Mouse (Mus musculus) hindbrain, embryonic 15.5 days (tissue): ENCODE results near the gene Trmt1. TPM values are rescaled to one million over a fixed set of nuclear protein-coding genes. Genes with fewer than 3 reads are reported as not detected.
A peak's percentile ranks its signal among the peaks of the same experiment; 100 is the strongest.
"Not testable (repeated sequence)": the region's sequence is repeated elsewhere in the genome, so short reads cannot be mapped to it uniquely, and the experiment has no call there.

Experiments used
- ATAC-seq: fragments of 200-750 bp; cut with Nextera tagmentation; 2 replicates; pipeline ENCODE4 v1.8.0; 2017; ENCODE audit warnings: low read depth, moderate number of reproducible peaks, moderate TSS enrichment; ENCODE audit not compliant: low FRiP score
- H3K27ac ChIP-seq: fragments of 300-500 bp; sonication (generic); replicated peaks from 2 replicates; pipeline ENCODE4 v1.5.1; 2015; ENCODE audit warnings: mild to moderate bottlenecking, inconsistent platforms
- H3K27me3 ChIP-seq: fragments of 300-500 bp; sonication (generic); 2 replicates; pipeline ENCODE4 v1.6.1; 2015; ENCODE audit warnings: control low read depth, inconsistent platforms
- H3K36me3 ChIP-seq: fragments of 300-500 bp; sonication (generic); 2 replicates; pipeline ENCODE4 v1.6.1; 2015; ENCODE audit warnings: control low read depth, inconsistent platforms
- H3K4me1 ChIP-seq: fragments of 300-500 bp; sonication (generic); replicated peaks from 2 replicates; pipeline ENCODE4 v1.6.1; 2015; ENCODE audit warnings: control low read depth, inconsistent platforms
- H3K4me2 ChIP-seq: fragments of 300-500 bp; sonication (generic); 2 replicates; pipeline ENCODE4 v1.6.1; 2015; ENCODE audit warnings: moderate library complexity, mild to moderate bottlenecking, inconsistent platforms
- H3K4me3 ChIP-seq: fragments of 300-500 bp; sonication (generic); 2 replicates; pipeline ENCODE4 v1.5.1; 2015; ENCODE audit warnings: mild to moderate bottlenecking, inconsistent platforms
- H3K9ac ChIP-seq: fragments of 300-500 bp; sonication (generic); 2 replicates; pipeline ENCODE4 v1.6.1; 2015; ENCODE audit warnings: inconsistent platforms
- H3K9me3 ChIP-seq: fragments of 300-500 bp; sonication (generic); 2 replicates; pipeline ENCODE4 v1.6.1; 2016; ENCODE audit warnings: control low read depth, inconsistent platforms
- WGBS: fragments of 180-500 bp; shearing (Covaris S2); methylation state at CpG from one replicate; pipeline ENCODE4 v1.1.7; 2015; 5-methylcytosine and 5-hydroxymethylcytosine counted together
- polyA plus RNA-seq: library from polyadenylated mRNA; unstranded; fragments of >200 nt; fragmentation: Nextera tagmentation; extraction: Ambion mirVana; gene quantifications from 2 replicates; pipeline ENCODE4 v1.2.1, GENCODE M21; 2015

Gene Trmt1
- polyA plus RNA-seq, 1 experiment from 2014 or later, result 62.5 TPM

- Histone ChIP-seq H3K27ac (peak overlapping the region; percentile 89), H3K4me3 (peak overlapping the region; percentile 59), H3K9me3 (no peaks in the 10 kb centered on the region), H3K36me3 (no peaks in the 10 kb centered on the region), H3K4me1 (peaks cover 59% of the 10 kb centered on the region), H3K4me2 (peak overlapping the region; percentile 56), H3K9ac (peak overlapping the region; percentile 58), H3K27me3 (no peaks in the 10 kb centered on the region)
- no peak for ATAC-seq
- 1% methylated on average over 24 of the region's 24 CpGs for WGBS
These were observed 24.6 kb upstream of the Trmt1 start for GRCm38 (mm10) chr8:84661458-84661871.

DNA sequence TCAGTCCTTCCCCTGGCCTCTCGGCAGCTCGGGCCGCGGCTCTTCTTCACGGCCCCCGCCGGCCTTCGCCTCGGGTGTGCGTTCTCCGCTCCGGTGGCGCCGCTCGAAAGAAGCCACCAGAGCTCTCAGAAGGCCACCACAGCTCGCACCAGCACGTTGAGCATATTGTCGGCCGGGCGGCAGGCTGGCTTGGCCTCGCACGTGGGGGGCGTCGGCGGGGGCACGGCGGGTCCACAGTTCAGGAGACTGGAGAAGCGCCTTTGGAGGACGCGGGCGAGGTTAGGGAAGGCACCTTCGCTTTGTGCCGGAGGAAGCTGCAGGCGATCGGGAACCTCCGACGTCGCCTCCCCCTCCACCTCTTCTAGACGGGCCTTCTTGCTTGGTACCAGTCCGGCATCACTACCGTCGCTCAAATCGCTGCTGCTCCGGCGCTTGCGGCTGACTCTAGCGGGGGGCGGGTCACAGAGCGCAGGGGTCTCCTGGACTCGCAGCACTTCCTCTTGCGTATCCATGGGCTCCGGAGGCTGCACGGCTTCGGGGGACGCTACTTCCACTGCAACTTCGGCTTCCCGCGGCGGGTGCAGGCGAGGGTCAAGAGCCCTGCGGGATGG, 24.0 kb upstream of the Trmt1 start:
- Histone ChIP-seq H3K9ac (peak overlapping the region; percentile 58), H3K4me3 (peak overlapping the region; percentile 59), H3K4me1 (peaks cover 55% of the 10 kb centered on the region), H3K4me2 (peak overlapping the region; percentile 56), H3K36me3 (no peaks in the 10 kb centered on the region), H3K9me3 (no peaks in the 10 kb centered on the region), H3K27me3 (no peaks in the 10 kb centered on the region), H3K27ac (peak overlapping the region; percentile 89)
- WGBS, result under 1% methylated on average over 61 of the region's 61 CpGs
- ATAC-seq, result 0 out of 2 replicates have a peak, but pooled peaks have one; percentile 0

DNA sequence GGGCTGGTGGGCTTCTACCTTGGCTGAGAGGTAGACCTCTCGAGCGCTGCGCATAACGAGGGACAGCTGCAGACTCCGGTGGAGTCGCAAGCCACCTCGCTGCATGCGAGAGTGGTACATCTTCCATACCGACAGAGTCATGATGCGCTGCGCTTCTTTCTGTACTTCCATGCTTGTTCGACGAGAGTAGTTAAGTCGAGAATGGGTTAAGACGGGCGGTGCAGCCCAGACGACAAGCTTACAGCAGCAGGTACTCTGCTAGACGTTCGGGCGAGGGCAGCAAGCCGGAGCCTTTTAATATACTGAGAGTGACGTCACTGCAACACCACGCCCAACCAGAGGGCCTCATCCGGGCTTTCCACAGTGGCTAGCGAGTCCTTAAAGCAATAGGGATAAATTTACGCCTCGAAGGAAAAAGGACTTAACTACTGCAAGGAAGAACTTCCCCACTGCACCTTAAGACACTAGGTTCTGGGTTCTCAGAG, 23.5 kb upstream of the Trmt1 start, which contains the start of gene Ier2:
Gene Ier2, minus strand, starts transcription at position 272 of the 485 bp plus-strand sequence.
- Histone ChIP-seq H3K4me1 (peaks cover 54% of the 10 kb centered on the region), H3K4me2 (peak within 1 kb of the TSS; percentile 56), H3K27ac (peak within 1 kb of the TSS; percentile 89), H3K9ac (peak within 1 kb of the TSS; percentile 58), H3K36me3 (no peaks in the 10 kb centered on the region), H3K27me3 (no peaks in the 10 kb centered on the region), H3K9me3 (no peaks in the 10 kb centered on the region), H3K4me3 (peak within 1 kb of the TSS; percentile 59)
- under 1% methylated on average over 27 of the region's 27 CpGs for WGBS
- peak; percentile 81 for ATAC-seq

DNA sequence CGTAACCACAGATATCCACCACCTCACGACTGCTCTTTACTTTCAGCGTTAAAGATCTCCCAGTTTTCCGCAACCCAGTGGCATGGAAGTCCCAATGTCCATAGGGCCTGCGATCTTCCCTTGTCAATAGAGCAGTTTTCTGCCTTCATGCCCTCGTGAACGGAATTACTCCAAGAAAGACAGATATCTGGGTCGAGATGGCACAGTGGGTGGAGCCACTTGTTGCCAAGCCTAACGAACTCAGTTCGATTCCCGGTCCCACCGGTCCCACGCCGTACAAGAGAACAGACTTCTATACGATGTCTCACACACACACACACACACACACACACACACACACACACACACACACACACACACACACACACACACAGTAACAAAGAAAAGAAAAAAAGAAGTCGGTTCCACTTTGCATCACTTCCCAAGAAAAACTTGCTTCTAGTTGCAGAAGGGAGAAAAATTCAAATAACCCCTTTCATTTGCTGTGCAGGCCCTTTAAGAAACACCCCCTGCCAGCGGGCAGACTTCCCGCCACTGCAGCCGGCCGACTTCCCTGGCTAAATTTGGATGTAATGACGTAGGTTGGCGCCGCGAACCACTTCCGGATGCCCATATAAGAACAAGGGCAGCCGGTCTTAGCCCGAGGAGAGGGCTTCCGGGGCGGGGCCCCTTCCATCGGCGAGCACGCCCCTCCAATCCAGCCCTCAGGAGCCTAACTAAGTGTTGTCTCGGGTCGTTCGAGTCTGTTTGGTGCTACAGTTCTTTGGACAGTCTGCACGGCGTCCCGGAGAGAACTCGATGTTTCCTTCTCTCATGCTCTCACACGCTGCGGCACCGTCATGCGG, 22.4 kb upstream of the Trmt1 start:
- H3K4me1 ChIP-seq, result peaks cover 54% of the 10 kb centered on the region
- peak overlapping the region; percentile 59 for H3K4me3 ChIP-seq
- WGBS, result 3% methylated on average over 42 of the region's 43 CpGs
- peak overlapping the region; percentile 56 for H3K4me2 ChIP-seq
- H3K9ac ChIP-seq, result peak overlapping the region; percentile 54
- ATAC-seq, result peak; percentile 82
- H3K27me3 ChIP-seq, result no peaks in the 10 kb centered on the region
- no peaks in the 10 kb centered on the region for H3K9me3 ChIP-seq
- H3K27ac ChIP-seq, result peak overlapping the region; percentile 89
- no peaks in the 10 kb centered on the region for H3K36me3 ChIP-seq

GRCm38 (mm10) chr8:84664566-84665384, 21.3 kb upstream of the Trmt1 start:
- peak overlapping the region; percentile 89 for H3K27ac ChIP-seq
- H3K9ac ChIP-seq, result peak overlapping the region; percentile 54
- H3K36me3 ChIP-seq, result 0 out of 2 replicates have a peak, but pooled peaks cover under 1% of the 10 kb centered on the region
- no peaks in the 10 kb centered on the region for H3K27me3 ChIP-seq
- WGBS, result under 1% methylated on average over 29 of the region's 29 CpGs
- ATAC-seq, result peak; percentile 75
- H3K4me3 ChIP-seq, result peak overlapping the region; percentile 59
- H3K4me2 ChIP-seq, result peak overlapping the region; percentile 56
- no peaks in the 10 kb centered on the region for H3K9me3 ChIP-seq
- H3K4me1 ChIP-seq, result peaks cover 48% of the 10 kb centered on the region

- Histone ChIP-seq H3K27me3 (no peaks in the 10 kb centered on the region), H3K36me3 (0 out of 2 replicates have a peak, but pooled peaks cover 5% of the 10 kb centered on the region), H3K4me3 (peak overlapping the region; percentile 59), H3K4me1 (peaks cover 42% of the 10 kb centered on the region), H3K4me2 (peak overlapping the region; percentile 56), H3K9ac (peak overlapping the region; percentile 54), H3K27ac (peak overlapping the region; percentile 89), H3K9me3 (no peaks in the 10 kb centered on the region)
- ATAC-seq, result peak; percentile 4
- WGBS, result 3% methylated on average over 14 of the region's 14 CpGs
These were observed 20.7 kb upstream of the Trmt1 start for GRCm38 (mm10) chr8:84665385-84665893.

DNA sequence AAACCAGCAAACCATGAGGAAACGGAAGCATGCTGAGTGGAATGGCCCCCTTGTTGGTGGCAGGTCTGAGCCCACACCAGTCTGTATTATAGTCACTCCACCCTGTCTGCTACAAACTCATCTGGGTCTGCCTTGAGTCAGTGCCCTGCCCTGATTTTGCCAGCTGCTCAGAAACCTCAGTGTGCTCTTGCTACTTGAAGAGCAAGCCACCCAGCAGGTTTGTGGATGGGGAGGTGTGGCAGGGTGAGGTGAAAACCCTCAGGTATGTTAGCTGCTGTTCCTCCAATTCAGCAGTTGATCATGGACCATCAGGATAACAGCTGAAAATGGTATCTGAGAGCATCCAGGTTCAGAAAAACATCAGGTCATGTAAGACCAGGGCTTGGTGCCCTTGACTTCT, 18.0 kb upstream of the Trmt1 start:
- Histone ChIP-seq H3K4me2 (no peak overlapping the region), H3K4me3 (no peak overlapping the region), H3K9ac (no peak overlapping the region), H3K27ac (no peak overlapping the region), H3K27me3 (no peaks in the 10 kb centered on the region), H3K36me3 (peaks cover 14% of the 10 kb centered on the region; the same call in 1 of the 2 replicates), H3K4me1 (peaks cover 19% of the 10 kb centered on the region), H3K9me3 (no peaks in the 10 kb centered on the region)
- no peak for ATAC-seq
- WGBS, result 73% methylated on average over 1 of the region's 1 CpGs

DNA sequence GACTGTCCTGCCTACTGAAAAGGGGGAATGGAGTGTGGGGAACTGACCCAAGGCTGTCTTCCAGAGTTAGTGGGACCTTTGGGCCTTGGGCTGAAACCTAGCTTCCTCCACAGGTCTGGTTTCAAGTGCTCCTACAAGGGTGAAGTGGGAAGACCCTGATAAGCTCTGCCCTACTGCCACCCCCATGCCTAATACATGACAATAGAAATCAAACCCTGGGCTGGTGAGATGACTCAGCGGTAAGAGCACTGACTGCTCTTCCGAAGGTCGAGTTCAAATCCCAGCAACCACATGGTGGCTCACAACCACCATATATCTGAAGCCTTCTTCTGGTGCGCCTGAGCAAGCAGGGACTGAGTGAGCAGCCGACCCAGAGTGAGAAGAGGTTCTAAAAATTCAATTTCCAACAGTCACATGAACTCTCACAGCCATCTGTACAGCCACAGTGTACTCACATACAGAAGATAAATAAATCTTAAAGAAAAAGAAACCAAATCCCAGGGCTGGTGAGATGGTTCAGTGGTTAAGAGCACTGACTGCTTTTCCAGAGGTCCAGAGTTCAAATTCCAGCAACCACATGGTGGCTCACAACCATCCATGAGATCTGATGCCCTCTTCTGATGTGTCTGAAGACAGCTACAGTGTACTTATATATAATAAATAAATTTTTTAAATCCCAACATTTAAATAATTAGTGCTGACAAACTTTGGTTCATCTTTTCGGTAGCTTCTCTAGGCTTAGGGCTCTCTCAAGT, 17.2 kb upstream of the Trmt1 start:
- H3K4me2 ChIP-seq, result no peak overlapping the region
- no peaks in the 10 kb centered on the region for H3K27me3 ChIP-seq
- H3K4me1 ChIP-seq, result peaks cover 13% of the 10 kb centered on the region
- H3K4me3 ChIP-seq, result no peak overlapping the region
- H3K36me3 ChIP-seq, result peaks cover 20% of the 10 kb centered on the region; the same call in 1 of the 2 replicates
- no peak overlapping the region for H3K27ac ChIP-seq
- ATAC-seq, result no peak
- H3K9me3 ChIP-seq, result no peaks in the 10 kb centered on the region
- 83% methylated on average over 6 of the region's 6 CpGs for WGBS
- no peak overlapping the region for H3K9ac ChIP-seq

DNA sequence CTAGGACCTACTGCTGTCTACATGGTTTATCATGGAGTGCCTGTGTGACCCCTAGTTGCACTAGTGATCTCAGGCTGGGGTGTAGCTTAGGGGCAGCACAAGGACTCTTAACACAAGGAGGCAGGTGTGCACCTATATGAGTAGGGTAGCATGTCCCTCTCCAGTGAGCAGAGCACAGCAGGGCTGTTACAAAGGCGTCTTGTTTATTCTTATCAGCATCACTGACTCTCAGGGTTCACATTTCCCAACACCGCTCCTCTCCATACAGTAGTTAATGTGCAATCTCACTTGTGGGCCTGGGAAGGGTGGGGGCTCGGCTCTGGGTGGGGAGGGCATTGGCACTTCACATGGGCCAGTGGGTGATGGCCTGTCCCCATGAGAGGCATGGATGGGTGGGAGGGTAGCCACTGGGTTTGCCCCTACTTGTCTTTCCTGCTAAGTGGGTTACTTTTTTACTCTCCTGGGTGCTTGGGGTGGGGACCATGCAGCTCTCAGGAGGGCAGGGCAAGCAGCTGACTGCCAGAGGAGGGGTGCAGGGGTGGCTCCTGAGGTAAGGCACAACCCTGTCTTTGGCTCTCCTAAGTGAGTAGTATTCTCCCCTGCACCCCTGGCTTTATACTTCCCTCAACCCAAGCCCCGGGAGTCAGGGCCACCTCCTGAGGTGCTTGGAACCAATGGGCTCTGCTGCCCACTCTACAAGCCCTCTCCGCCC, 15.7 kb upstream of the Trmt1 start:
- peaks cover 33% of the 10 kb centered on the region for H3K36me3 ChIP-seq
- H3K9me3 ChIP-seq, H3K27me3 ChIP-seq, H3K4me2 ChIP-seq, ATAC-seq, H3K27ac ChIP-seq, H3K4me3 ChIP-seq, H3K9ac ChIP-seq: not testable (repeated sequence)
- peaks cover 12% of the 10 kb centered on the region for H3K4me1 ChIP-seq
- whole genome bisulfite sequencing, result 91% methylated on average over 5 of the region's 5 CpGs

DNA sequence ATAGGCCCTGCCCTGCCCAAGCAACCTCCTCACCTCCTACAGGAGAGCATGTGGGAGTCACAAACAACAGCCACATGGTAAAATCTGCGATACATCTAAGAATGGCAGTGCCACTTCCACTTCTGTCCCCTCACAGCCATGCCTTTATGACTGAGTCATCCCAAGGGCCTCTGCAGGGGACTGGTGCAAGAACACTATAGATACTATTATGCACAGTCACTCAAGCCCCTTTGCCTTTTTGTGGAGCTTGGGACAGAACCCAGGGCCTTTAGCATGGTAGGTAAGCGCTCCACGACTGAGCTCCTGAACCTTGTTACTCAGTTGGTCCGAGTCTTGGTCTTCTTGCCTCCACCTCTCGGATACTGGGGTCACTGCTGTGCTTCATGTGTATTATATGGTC, 8.8 kb upstream of the Trmt1 start:
- no peak overlapping the region for H3K4me2 ChIP-seq

More for the DNA sequence above, 8.8 kb upstream of the Trmt1 start:
- Histone ChIP-seq H3K9ac (no peak overlapping the region), H3K27ac (no peak overlapping the region), H3K9me3 (no peaks in the 10 kb centered on the region), H3K4me1 (no peaks in the 10 kb centered on the region), H3K27me3 (no peaks in the 10 kb centered on the region), H3K36me3 (peaks cover 37% of the 10 kb centered on the region), H3K4me3 (no peak overlapping the region)
- ATAC-seq, result no peak
- 95% methylated on average over 5 of the region's 5 CpGs for WGBS
